Mouse (Mus musculus): ENCODE measurements at regions not wholly inside any gene's neighbourhood (a gene's known extent, or its start where the extent isn't known, plus 50 kb on each side); places are given as distances from the start of the nearest gene placed in this dataset.

DNA sequence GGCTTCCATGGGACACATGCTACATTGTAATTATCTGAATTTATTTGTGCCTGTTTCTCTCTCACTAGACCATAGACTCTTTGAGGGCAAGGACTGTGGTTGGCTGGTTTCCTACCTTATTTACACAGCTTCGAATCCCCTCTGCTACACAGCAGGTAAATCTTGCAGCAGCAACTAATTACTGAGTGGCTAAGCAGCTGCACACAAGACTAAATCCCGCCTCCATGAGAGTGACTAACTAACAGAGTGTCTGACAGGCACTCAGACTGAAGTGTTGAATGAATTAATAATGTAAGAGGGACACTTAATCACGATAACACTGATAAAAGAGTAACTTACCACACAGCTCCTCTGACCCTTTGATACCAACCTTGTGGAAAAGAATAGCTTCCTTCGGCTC lies 111.9 kb upstream of the Lrig1 start:
- TF ChIP-seq CTCF (IDR thresholded peaks at IDR 0.05; ENCODE audit: insufficient read depth, low read length) (no peak), POLR2A (IDR thresholded peaks at IDR 0.05; ENCODE audit: borderline replicate concordance, extremely low read depth, low read depth, low read length) (no peak)

All from lung, adult 2 months (tissue).